Mouse (Mus musculus) limb, embryonic 11.5 days (tissue): Measurements from ENCODE around the gene 4930451I11Rik. TPM values are rescaled to one million over a fixed set of nuclear protein-coding genes. Genes with fewer than 3 reads are reported as not detected.

Experiments used
- ATAC-seq: fragments of 200-750 bp; cut with Nextera tagmentation; 2 replicates; pipeline ENCODE4 v1.8.0; 2017; ENCODE audit warnings: low read depth; ENCODE audit not compliant: insufficient number of reproducible peaks, low FRiP score, low TSS enrichment
- DNase-seq: peaks from one replicate; pipeline ENCODE4 v3.0.0-alpha.2; 2015; ENCODE audit warnings: low spot score
- H3K27ac ChIP-seq: fragments of 300-500 bp; sonication (generic); replicated peaks from 2 replicates; pipeline ENCODE4 v1.5.1; 2014; ENCODE audit warnings: low read depth, mild to moderate bottlenecking, low read length
- H3K27me3 ChIP-seq: fragments of 300-500 bp; sonication (generic); 2 replicates; pipeline ENCODE4 v1.6.1; 2014; ENCODE audit warnings: mild to moderate bottlenecking, low read length, mixed read lengths; ENCODE audit not compliant: control insufficient read depth, insufficient read depth
- H3K36me3 ChIP-seq: fragments of 300-500 bp; sonication (generic); 2 replicates; pipeline ENCODE4 v1.6.1; 2014; ENCODE audit warnings: mild to moderate bottlenecking, low read length, moderate library complexity, mixed read lengths; ENCODE audit not compliant: control insufficient read depth, insufficient read depth
- H3K4me1 ChIP-seq: fragments of 300-500 bp; sonication (generic); 2 replicates; pipeline ENCODE4 v1.6.1; 2014; ENCODE audit warnings: low read length, mixed read lengths; ENCODE audit not compliant: control insufficient read depth, insufficient read depth
- H3K4me2 ChIP-seq: fragments of 300-500 bp; sonication (generic); 2 replicates; pipeline ENCODE4 v1.6.1; 2014; ENCODE audit warnings: low read depth, mild to moderate bottlenecking, moderate library complexity; ENCODE audit not compliant: severe bottlenecking
- H3K4me3 ChIP-seq: fragments of 300-500 bp; sonication (generic); 2 replicates; pipeline ENCODE4 v1.5.1; 2014; ENCODE audit warnings: low read depth, low read length
- H3K9ac ChIP-seq: fragments of 300-500 bp; sonication (generic); 2 replicates; pipeline ENCODE4 v1.6.1; 2014; ENCODE audit warnings: mild to moderate bottlenecking, low read length
- H3K9me3 ChIP-seq: fragments of 300-500 bp; sonication (generic); 2 replicates; pipeline ENCODE4 v1.6.1; 2016; ENCODE audit warnings: low read length; ENCODE audit not compliant: control insufficient read depth
- WGBS: fragments of 180-500 bp; shearing (Covaris S2); extraction: QIAGEN DNeasy Blood & Tissue Kit; methylation state at CpG from one replicate; pipeline ENCODE4 v1.1.7; 2014; 5-methylcytosine and 5-hydroxymethylcytosine counted together
- polyA plus RNA-seq: library from polyadenylated mRNA; unstranded; fragments of >200 nt; fragmentation: Nextera tagmentation; extraction: Ambion mirVana; gene quantifications from 2 replicates; pipeline ENCODE4 v1.2.1, GENCODE M21; 2014

Gene 4930451I11Rik
- polyA plus RNA-seq, 1 experiment from 2014 or later: not detected

DNA sequence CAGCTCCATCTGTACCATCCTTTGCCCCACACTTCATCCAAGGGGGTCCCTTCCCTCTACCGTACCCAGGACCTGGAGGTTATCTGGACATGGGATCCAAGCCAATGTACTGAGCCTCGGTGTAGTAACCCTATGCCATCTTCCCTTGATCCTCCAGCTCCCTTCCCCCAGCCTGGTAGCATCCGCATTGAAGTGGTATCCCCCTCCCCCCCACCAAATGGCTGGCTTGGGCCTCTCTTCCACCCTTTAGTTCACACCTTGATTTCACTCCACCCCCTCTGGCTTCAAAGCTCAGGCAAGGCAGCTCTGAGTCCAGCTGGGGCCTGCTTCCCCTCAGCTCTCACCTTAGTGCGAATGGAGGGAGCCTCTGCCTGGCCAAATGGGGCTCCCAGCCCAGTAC is 46.4 kb downstream of the 4930451I11Rik start:
- Histone ChIP-seq H3K36me3 (peaks cover 39% of the 10 kb centered on the region), H3K4me3 (no peak overlapping the region), H3K4me1 (peaks cover 5% of the 10 kb centered on the region; the same call in 1 of the 2 replicates), H3K27me3 (no peaks in the 10 kb centered on the region), H3K27ac (no peak overlapping the region), H3K9ac (no peak overlapping the region), H3K9me3 (no peaks in the 10 kb centered on the region), H3K4me2 (no peak overlapping the region)
- 48% methylated on average over 4 of the region's 4 CpGs for WGBS
- ATAC-seq (no peak), DNase-seq (no peak)

DNA sequence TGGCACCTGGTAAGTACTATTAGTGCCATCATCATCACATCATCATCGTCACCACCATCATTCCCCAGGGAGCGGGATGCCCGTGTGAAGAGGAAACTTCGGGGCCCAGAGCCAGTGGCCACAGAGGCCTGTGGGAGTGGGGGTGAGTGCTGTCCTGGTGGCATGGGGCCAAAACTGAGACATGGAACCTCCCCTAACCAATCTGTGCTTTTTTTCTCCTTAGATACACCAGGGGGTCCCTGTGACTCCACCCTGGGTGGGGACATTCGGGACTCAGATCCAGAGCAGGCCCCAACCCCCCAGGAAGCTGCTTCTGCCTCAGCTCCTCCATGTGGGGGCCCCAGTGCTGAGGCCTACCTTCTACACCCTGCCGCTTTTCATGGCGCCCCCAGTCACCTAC is 47.0 kb downstream of the 4930451I11Rik start:
- H3K9me3 ChIP-seq: no peaks in the 10 kb centered on the region
- 68% methylated on average over 7 of the region's 7 CpGs for WGBS
- H3K27ac ChIP-seq: no peak overlapping the region
- H3K4me3 ChIP-seq: no peak overlapping the region
- H3K4me2 ChIP-seq: no peak overlapping the region
- DNase-seq: no peak
- no peaks in the 10 kb centered on the region for H3K27me3 ChIP-seq
- H3K36me3 ChIP-seq: peaks cover 33% of the 10 kb centered on the region
- H3K4me1 ChIP-seq: peaks cover 5% of the 10 kb centered on the region; the same call in 1 of the 2 replicates
- no peak for ATAC-seq
- no peak overlapping the region for H3K9ac ChIP-seq

DNA sequence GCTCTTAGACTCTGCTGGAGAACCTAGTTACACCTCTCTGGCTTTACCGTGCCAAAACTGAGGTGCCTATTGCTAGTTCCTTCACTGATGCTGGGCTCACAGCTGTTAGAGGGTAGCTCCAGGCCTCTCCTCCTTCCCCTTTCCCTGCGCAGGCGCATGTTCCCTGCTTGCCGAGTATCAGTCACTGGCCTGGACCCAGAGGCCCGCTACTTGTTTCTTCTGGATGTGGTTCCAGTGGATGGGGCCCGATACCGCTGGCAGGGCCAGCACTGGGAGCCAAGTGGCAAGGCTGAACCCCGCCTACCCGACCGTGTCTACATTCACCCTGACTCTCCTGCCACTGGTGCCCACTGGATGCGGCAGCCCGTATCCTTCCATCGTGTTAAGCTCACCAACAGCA is 48.7 kb downstream of the 4930451I11Rik start:
- DNase-seq (no peak), ATAC-seq (no peak)
- H3K27me3 ChIP-seq: no peaks in the 10 kb centered on the region
- H3K4me3 ChIP-seq: no peak overlapping the region
- no peak overlapping the region for H3K4me2 ChIP-seq
- H3K36me3 ChIP-seq: peaks cover 17% of the 10 kb centered on the region
- peaks cover 6% of the 10 kb centered on the region; the same call in 1 of the 2 replicates for H3K4me1 ChIP-seq
- H3K9ac ChIP-seq: no peak overlapping the region
- H3K27ac ChIP-seq: no peak overlapping the region
- WGBS: 72% methylated on average over 13 of the region's 13 CpGs
- H3K9me3 ChIP-seq: no peaks in the 10 kb centered on the region

DNA sequence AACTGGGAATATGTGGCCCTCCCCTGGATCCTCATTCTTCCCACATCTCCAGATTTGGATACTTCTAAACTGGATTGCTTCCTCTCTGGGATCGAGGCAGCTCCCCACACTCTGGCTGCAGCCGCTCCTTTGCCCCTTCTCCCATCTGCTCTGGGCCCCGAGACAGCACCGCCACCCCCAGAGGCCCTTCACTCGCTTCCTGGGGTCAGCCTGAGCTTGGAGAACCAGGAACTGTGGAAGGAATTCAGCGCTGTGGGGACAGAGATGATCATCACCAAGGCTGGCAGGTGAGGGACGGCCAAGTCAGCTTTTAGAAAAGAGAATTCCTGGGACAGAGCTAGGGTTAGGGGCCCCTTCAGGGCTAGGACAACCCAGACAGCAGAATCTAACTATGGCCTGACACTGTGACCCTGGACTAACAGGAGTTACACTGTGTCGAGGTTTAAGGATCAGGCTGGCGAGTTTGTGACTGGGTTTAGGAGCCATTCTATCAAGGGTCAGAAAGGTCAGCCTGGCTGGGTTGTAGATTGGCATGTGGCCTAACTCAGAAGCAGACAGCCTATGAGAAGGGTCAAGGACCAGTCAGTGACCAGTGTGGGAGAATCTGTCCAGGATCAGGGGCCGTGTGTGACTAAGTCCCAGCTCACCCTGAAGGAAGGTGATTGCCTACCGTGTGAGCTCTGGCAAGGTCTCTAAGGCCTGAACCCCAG is 49.6 kb downstream of the 4930451I11Rik start:
- Histone ChIP-seq H3K9me3 (no peaks in the 10 kb centered on the region), H3K4me1 (peaks cover 10% of the 10 kb centered on the region; the same call in 1 of the 2 replicates), H3K4me2 (peak overlapping the region; percentile 90; the same call in 1 of the 2 replicates), H3K4me3 (peak overlapping the region; percentile 37), H3K36me3 (peaks cover 10% of the 10 kb centered on the region; the same call in 1 of the 2 replicates), H3K27me3 (no peaks in the 10 kb centered on the region), H3K9ac (peak overlapping the region; percentile 52; the same call in 1 of the 2 replicates), H3K27ac (0 out of 2 replicates have a peak overlapping the region, but pooled peaks have one; percentile 16)
- ATAC-seq (no peak), DNase-seq (no peak)
- 20% methylated on average over 11 of the region's 11 CpGs for WGBS

DNA sequence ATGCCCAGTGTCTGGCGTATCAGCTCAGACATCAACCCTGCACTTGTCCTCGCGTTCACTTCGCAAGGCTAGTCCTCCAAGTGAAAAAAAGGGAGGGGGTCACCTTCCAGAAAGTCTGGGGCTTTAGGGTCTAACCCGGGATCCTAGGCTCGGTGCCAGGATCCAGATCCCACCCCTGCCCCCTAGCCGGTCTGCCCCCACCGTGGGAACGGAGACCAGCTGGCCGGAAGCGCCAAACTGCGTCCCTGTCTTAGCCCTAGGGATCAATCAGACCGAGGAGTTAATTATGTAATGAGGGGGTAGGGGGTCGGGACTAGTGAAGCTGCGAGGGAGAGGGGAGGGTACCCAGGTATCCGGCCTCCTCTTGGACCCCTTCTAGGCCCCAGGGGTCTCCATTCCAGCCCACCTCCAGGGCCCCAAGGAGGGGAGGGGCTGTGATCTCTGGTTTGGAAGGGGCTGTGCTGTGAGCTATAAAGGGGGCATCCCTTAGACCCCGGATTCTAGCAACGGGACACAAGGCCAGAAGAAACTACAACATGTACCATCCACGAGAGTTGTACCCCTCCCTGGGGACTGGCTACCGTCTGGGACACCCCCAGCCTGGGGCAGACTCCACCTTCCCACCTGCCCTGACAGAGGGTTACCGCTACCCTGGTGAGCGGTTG is 50.3 kb downstream of the 4930451I11Rik start, which contains the start of gene Tbx6:
Tbx6 (plus strand) TSS at position 513 of the 665 bp plus-strand sequence.
- H3K4me2 ChIP-seq: peak within 1 kb of the TSS; percentile 90
- H3K27ac ChIP-seq: peak within 1 kb of the TSS; percentile 64
- no peaks in the 10 kb centered on the region for H3K9me3 ChIP-seq
- H3K36me3 ChIP-seq: peaks cover 8% of the 10 kb centered on the region; the same call in 1 of the 2 replicates
- DNase-seq: no peak
- H3K4me3 ChIP-seq: peak within 1 kb of the TSS; percentile 37
- WGBS: 3% methylated on average over 22 of the region's 22 CpGs
- H3K4me1 ChIP-seq: peaks cover 14% of the 10 kb centered on the region; the same call in 1 of the 2 replicates
- peak within 1 kb of the TSS; percentile 52 for H3K9ac ChIP-seq
- peak; percentile 15; the same call in 1 of the 2 replicates for ATAC-seq
- no peaks in the 10 kb centered on the region for H3K27me3 ChIP-seq

Other genes starting within 250 kb of the 4930451I11Rik start
- 0.34 and 0.61 TPM in 2 replicates for gene Apobr, start 246.7 kb downstream of the 4930451I11Rik start, polyA plus RNA-seq
- 27.9 and 33.6 TPM in 2 replicates for gene Cln3, start 245.8 kb downstream of the 4930451I11Rik start, polyA plus RNA-seq
- gene Il27, start 236.7 kb downstream of the 4930451I11Rik start, polyA plus RNA-seq: not detected in 2 replicates
- 0.31 and 1.3 TPM in 2 replicates for gene Nupr1, start 200.8 kb downstream of the 4930451I11Rik start, polyA plus RNA-seq
- gene Sgf29, start 182.3 kb downstream of the 4930451I11Rik start, polyA plus RNA-seq: 61.9 and 65.6 TPM in 2 replicates
- 0.23 and 0.47 TPM in 2 replicates for gene Sult1a1, start 155.2 kb downstream of the 4930451I11Rik start, polyA plus RNA-seq
- gene Bola2, start 136.2 kb downstream of the 4930451I11Rik start, polyA plus RNA-seq: 152 and 160 TPM in 2 replicates
- gene Slx1b, start 135.9 kb downstream of the 4930451I11Rik start, polyA plus RNA-seq: 8.8 and 9.3 TPM in 2 replicates
- gene Coro1a, start 123.9 kb downstream of the 4930451I11Rik start, polyA plus RNA-seq: 35.9 and 37.7 TPM in 2 replicates
- 35.4 and 37.4 TPM in 2 replicates for gene Mapk3, start 72.0 kb downstream of the 4930451I11Rik start, polyA plus RNA-seq
- gene Gdpd3, start 65.3 kb downstream of the 4930451I11Rik start, polyA plus RNA-seq: 1.7 and 2.4 TPM in 2 replicates
- 97.8 and 112 TPM in 2 replicates for gene Ypel3, start 54.7 kb downstream of the 4930451I11Rik start, polyA plus RNA-seq
- 0.45 and 0.67 TPM in 2 replicates for gene Tbx6, start 50.2 kb downstream of the 4930451I11Rik start, polyA plus RNA-seq
- gene Ppp4c, start 39.1 kb downstream of the 4930451I11Rik start, polyA plus RNA-seq: 400 and 426 TPM in 2 replicates
- not detected in 2 replicates for gene Fam57b, start 34.0 kb downstream of the 4930451I11Rik start, polyA plus RNA-seq
- 0.85 and 1.5 TPM in 2 replicates for gene Doc2a, start 15.8 kb upstream of the 4930451I11Rik start, polyA plus RNA-seq
- gene Hirip3, start 30.3 kb upstream of the 4930451I11Rik start, polyA plus RNA-seq: 25.9 and 29.4 TPM in 2 replicates
- gene Ino80e, start 30.7 kb upstream of the 4930451I11Rik start, polyA plus RNA-seq: 117 and 118 TPM in 2 replicates
- 30.4 and 31.6 TPM in 2 replicates for gene Taok2, start 53.1 kb upstream of the 4930451I11Rik start, polyA plus RNA-seq
- gene Tmem219, start 91.3 kb upstream of the 4930451I11Rik start, polyA plus RNA-seq: 14.1 and 16.5 TPM in 2 replicates
- gene Kctd13, start 97.2 kb upstream of the 4930451I11Rik start, polyA plus RNA-seq: 16.7 and 17.5 TPM in 2 replicates
- gene Asphd1, start 117.9 kb upstream of the 4930451I11Rik start, polyA plus RNA-seq: 0.32 TPM in 1 of 2 replicates, not detected in the other
- 0.16 and 0.26 TPM in 2 replicates for gene Sez6l2, start 118.9 kb upstream of the 4930451I11Rik start, polyA plus RNA-seq
- 63.7 and 68.7 TPM in 2 replicates for gene Cdipt, start 144.3 kb upstream of the 4930451I11Rik start, polyA plus RNA-seq
- gene Cdiptos, start 144.5 kb upstream of the 4930451I11Rik start, polyA plus RNA-seq: 1.2 and 1.5 TPM in 2 replicates
- gene Mvp, start 183.0 kb upstream of the 4930451I11Rik start, polyA plus RNA-seq: 2.3 and 3.0 TPM in 2 replicates
- not detected in 2 replicates for gene Pagr1b, start 184.8 kb upstream of the 4930451I11Rik start, polyA plus RNA-seq
- gene Pagr1a, start 185.7 kb upstream of the 4930451I11Rik start, polyA plus RNA-seq: 59.5 and 88.7 TPM in 2 replicates
- gene Gm42742, start 189.5 kb upstream of the 4930451I11Rik start, polyA plus RNA-seq: 26.2 and 66.8 TPM in 2 replicates
- 7.7 and 9.2 TPM in 2 replicates for gene Prrt2, start 189.6 kb upstream of the 4930451I11Rik start, polyA plus RNA-seq
- 84.8 TPM in 2 replicates for gene Maz, start 195.4 kb upstream of the 4930451I11Rik start, polyA plus RNA-seq
- 196 and 199 TPM in 2 replicates for gene Kif22, start 210.8 kb upstream of the 4930451I11Rik start, polyA plus RNA-seq